Mouse (Mus musculus): ENCODE measurements around the gene Cacnb1. TPM values are rescaled to one million over a fixed set of nuclear protein-coding genes. Genes with fewer than 3 reads are reported as not detected.

The Cacnb1 gene
- polyA plus RNA-seq, 1 experiment from 2014 or later, result 20.7 TPM

GRCm38 (mm10) chr11:98052129-98052988 is 29.5 kb upstream of the Cacnb1 start:
- Histone ChIP-seq H3K9ac (peak overlapping the region; percentile 67), H3K27me3 (peaks cover 85% of the 10 kb centered on the region), H3K4me3 (peak overlapping the region; percentile 51), H3K36me3 (no peaks in the 10 kb centered on the region), H3K4me2 (replicated peaks) (peak overlapping the region; percentile 81), H3K9me3 (no peaks in the 10 kb centered on the region), H3K27ac (no peak overlapping the region), H3K4me1 (peaks cover 20% of the 10 kb centered on the region)
- no peak for ATAC-seq (ENCODE audit: low FRiP score, low read depth)
- WGBS, result under 1% methylated on average over 68 of the region's 83 CpGs

- H3K36me3 ChIP-seq, result no peaks in the 10 kb centered on the region
- no peaks in the 10 kb centered on the region for H3K9me3 ChIP-seq
- H3K27ac ChIP-seq, result no peak overlapping the region
- 7% methylated on average over 12 of the region's 12 CpGs for WGBS
- peak overlapping the region; percentile 81 for H3K4me2 ChIP-seq (replicated peaks)
- peaks cover 82% of the 10 kb centered on the region for H3K27me3 ChIP-seq
- H3K4me1 ChIP-seq, result peaks cover 16% of the 10 kb centered on the region
- peak overlapping the region; percentile 51 for H3K4me3 ChIP-seq
- ATAC-seq (ENCODE audit: low FRiP score, low read depth), result no peak
- H3K9ac ChIP-seq, result peak overlapping the region; percentile 67; the same call in 1 of the 2 replicates
Measured at GRCm38 (mm10) chr11:98051611-98052128, 28.8 kb upstream of the Cacnb1 start.

DNA sequence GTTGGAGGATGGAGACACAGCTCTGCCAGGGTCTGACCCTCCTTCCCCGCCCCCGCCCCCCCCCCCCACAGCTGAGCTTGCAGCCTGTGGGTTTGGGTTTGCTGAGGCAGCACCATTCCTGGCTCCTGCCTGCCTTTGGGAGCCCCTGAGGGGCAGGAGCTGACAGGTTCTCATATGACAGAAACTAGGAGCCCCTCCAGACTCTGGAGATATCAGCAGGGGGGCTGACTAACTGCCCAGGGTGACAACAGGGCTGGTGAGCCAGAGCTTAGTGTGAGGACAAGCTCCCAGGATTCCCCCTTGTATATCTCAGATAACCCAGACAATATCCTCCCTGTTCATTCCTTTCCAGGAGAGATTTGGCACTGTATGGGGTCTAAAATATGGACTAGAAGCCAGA is 28.1 kb upstream of the Cacnb1 start:
- Histone ChIP-seq H3K36me3 (no peaks in the 10 kb centered on the region), H3K9me3 (no peaks in the 10 kb centered on the region), H3K27ac (no peak overlapping the region), H3K27me3 (peaks cover 81% of the 10 kb centered on the region), H3K4me2 (replicated peaks) (no peak overlapping the region), H3K4me3 (no peak overlapping the region), H3K4me1 (peaks cover 16% of the 10 kb centered on the region), H3K9ac (no peak overlapping the region)
- 38% methylated on average over 2 of the region's 2 CpGs for WGBS
- ATAC-seq (ENCODE audit: low FRiP score, low read depth), result no peak

DNA sequence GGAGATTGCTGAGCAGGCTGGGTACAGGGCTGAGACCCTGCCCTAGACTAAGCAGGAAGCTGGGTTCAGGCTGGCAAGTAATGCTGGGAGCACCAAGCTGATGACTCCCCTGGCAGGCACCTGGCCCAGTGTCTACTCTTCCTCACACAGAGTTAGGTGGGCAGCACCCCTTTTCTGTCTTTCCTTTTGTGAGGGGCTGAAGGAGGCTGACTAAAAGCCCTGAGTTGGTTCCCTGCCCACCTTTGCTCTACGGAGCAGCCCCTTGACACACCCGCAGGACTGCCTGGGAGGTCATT is 27.6 kb upstream of the Cacnb1 start:
- no peaks in the 10 kb centered on the region for H3K36me3 ChIP-seq
- H3K9ac ChIP-seq, result no peak overlapping the region
- ATAC-seq (ENCODE audit: low FRiP score, low read depth), result no peak
- no peak overlapping the region for H3K4me3 ChIP-seq
- WGBS, result 23% methylated on average over 2 of the region's 2 CpGs
- H3K4me2 ChIP-seq (replicated peaks), result no peak overlapping the region
- H3K4me1 ChIP-seq, result peaks cover 16% of the 10 kb centered on the region
- no peak overlapping the region for H3K27ac ChIP-seq
- H3K9me3 ChIP-seq, result 0 out of 2 replicates have a peak, but pooled peaks cover 3% of the 10 kb centered on the region
- H3K27me3 ChIP-seq, result peaks cover 77% of the 10 kb centered on the region

- Histone ChIP-seq H3K9me3 (0 out of 2 replicates have a peak, but pooled peaks cover 3% of the 10 kb centered on the region), H3K4me3 (no peak overlapping the region), H3K36me3 (no peaks in the 10 kb centered on the region), H3K9ac (no peak overlapping the region), H3K27me3 (peaks cover 71% of the 10 kb centered on the region), H3K4me2 (replicated peaks) (no peak overlapping the region), H3K27ac (no peak overlapping the region), H3K4me1 (peaks cover 16% of the 10 kb centered on the region)
- no peak for ATAC-seq (ENCODE audit: low FRiP score, low read depth)
- WGBS, result 62% methylated on average over 14 of the region's 14 CpGs
Measured at GRCm38 (mm10) chr11:98049672-98050519, 27.1 kb upstream of the Cacnb1 start.

- no peak overlapping the region for H3K4me3 ChIP-seq
- H3K9ac ChIP-seq, result peak overlapping the region; percentile 0; the same call in 1 of the 2 replicates
- H3K4me1 ChIP-seq, result peaks cover 15% of the 10 kb centered on the region
- no peak overlapping the region for H3K4me2 ChIP-seq (replicated peaks)
- no peaks in the 10 kb centered on the region for H3K36me3 ChIP-seq
- WGBS, result 73% methylated on average over 4 of the region's 4 CpGs
- ATAC-seq (ENCODE audit: low FRiP score, low read depth), result no peak
- no peak overlapping the region for H3K27ac ChIP-seq
- H3K27me3 ChIP-seq, result peaks cover 54% of the 10 kb centered on the region
- H3K9me3 ChIP-seq, result 0 out of 2 replicates have a peak, but pooled peaks cover 3% of the 10 kb centered on the region
Measured at GRCm38 (mm10) chr11:98047745-98048144, 24.9 kb upstream of the Cacnb1 start.

- Histone ChIP-seq H3K9me3 (0 out of 2 replicates have a peak, but pooled peaks cover 3% of the 10 kb centered on the region), H3K36me3 (no peaks in the 10 kb centered on the region), H3K4me3 (no peak overlapping the region), H3K27ac (no peak overlapping the region), H3K27me3 (peaks cover 41% of the 10 kb centered on the region), H3K9ac (no peak overlapping the region), H3K4me2 (replicated peaks) (no peak overlapping the region), H3K4me1 (0 out of 2 replicates have a peak, but pooled peaks cover 3% of the 10 kb centered on the region)
- WGBS, result 64% methylated on average over 1 of the region's 1 CpGs
- no peak for ATAC-seq (ENCODE audit: low FRiP score, low read depth)
Measured at GRCm38 (mm10) chr11:98046466-98046865, 23.6 kb upstream of the Cacnb1 start.

- 64% methylated on average over 4 of the region's 4 CpGs for WGBS
- H3K27me3 ChIP-seq, result peaks cover 32% of the 10 kb centered on the region
- no peak overlapping the region for H3K4me3 ChIP-seq
- no peak for ATAC-seq (ENCODE audit: low FRiP score, low read depth)
- 0 out of 2 replicates have a peak, but pooled peaks cover 3% of the 10 kb centered on the region for H3K9me3 ChIP-seq
- no peaks in the 10 kb centered on the region for H3K36me3 ChIP-seq
- no peak overlapping the region for H3K4me2 ChIP-seq (replicated peaks)
- H3K27ac ChIP-seq, result no peak overlapping the region
- no peak overlapping the region for H3K9ac ChIP-seq
- 0 out of 2 replicates have a peak, but pooled peaks cover 3% of the 10 kb centered on the region for H3K4me1 ChIP-seq
Measured at GRCm38 (mm10) chr11:98045596-98045995, 22.8 kb upstream of the Cacnb1 start.

- WGBS, result 76% methylated on average over 5 of the region's 5 CpGs
- H3K4me2 ChIP-seq (replicated peaks), result no peak overlapping the region
- H3K4me3 ChIP-seq, result no peak overlapping the region
- 0 out of 2 replicates have a peak, but pooled peaks cover 3% of the 10 kb centered on the region for H3K4me1 ChIP-seq
- no peak for ATAC-seq (ENCODE audit: low FRiP score, low read depth)
- no peak overlapping the region for H3K9ac ChIP-seq
- no peak overlapping the region for H3K27ac ChIP-seq
- H3K27me3 ChIP-seq, result peaks cover 17% of the 10 kb centered on the region
- H3K9me3 ChIP-seq, result 0 out of 2 replicates have a peak, but pooled peaks cover 3% of the 10 kb centered on the region
- H3K36me3 ChIP-seq, result no peaks in the 10 kb centered on the region
Measured at GRCm38 (mm10) chr11:98044074-98044473, 21.2 kb upstream of the Cacnb1 start.

DNA sequence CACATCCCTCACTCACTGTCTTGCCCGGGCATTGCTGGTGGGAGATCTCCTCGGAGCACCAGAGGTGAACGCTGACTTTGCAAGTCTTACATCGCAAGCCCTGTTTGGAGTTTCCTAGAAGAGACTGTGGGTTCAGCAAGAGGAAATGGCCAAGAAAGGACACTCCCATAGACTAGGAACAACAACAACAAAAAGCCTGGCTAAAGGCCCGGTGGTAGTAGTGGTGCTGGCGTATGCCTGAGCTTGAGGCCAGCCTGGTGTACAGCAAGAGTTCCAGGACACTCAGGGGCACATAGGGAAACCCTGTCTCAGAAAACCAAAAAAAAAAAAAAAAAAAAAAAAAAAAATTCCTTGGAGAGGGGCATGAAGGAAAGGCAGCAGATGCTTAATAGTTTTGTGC is 19.9 kb upstream of the Cacnb1 start:
- Histone ChIP-seq H3K27me3 (peaks cover 8% of the 10 kb centered on the region), H3K4me2 (replicated peaks) (no peak overlapping the region), H3K36me3 (no peaks in the 10 kb centered on the region), H3K9ac (no peak overlapping the region), H3K27ac (no peak overlapping the region), H3K4me1 (0 out of 2 replicates have a peak, but pooled peaks cover 3% of the 10 kb centered on the region), H3K4me3 (no peak overlapping the region), H3K9me3 (0 out of 2 replicates have a peak, but pooled peaks cover 3% of the 10 kb centered on the region)
- ATAC-seq (ENCODE audit: low FRiP score, low read depth), result no peak
- 83% methylated on average over 6 of the region's 6 CpGs for WGBS

DNA sequence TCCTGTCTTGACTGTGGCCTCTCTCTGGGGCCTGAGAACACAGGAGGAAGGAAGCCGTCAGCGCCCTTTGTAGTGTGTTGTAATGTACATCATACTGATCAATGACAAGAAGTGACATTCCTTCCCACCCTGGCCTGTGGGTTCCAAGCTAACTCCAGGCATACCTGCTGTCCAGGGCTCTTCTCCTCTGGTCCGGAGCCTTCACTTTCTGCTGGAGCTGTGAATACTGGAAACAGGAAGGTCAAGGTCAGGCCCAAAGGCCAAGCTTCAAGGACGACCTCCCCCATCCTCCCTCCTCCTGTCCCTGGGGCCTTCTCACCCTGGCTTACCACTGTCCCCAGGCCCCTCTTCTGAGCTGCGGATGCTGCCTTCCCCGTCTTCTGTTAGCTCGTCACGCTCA is 18.1 kb upstream of the Cacnb1 start:
- Histone ChIP-seq H3K36me3 (no peaks in the 10 kb centered on the region), H3K27ac (no peak overlapping the region), H3K27me3 (peaks cover 22% of the 10 kb centered on the region), H3K9me3 (0 out of 2 replicates have a peak, but pooled peaks cover 3% of the 10 kb centered on the region), H3K4me2 (replicated peaks) (no peak overlapping the region), H3K9ac (peak overlapping the region; percentile 43; the same call in 1 of the 2 replicates), H3K4me1 (peaks cover 8% of the 10 kb centered on the region), H3K4me3 (no peak overlapping the region)
- 67% methylated on average over 8 of the region's 8 CpGs for WGBS
- no peak for ATAC-seq (ENCODE audit: low FRiP score, low read depth)

GRCm38 (mm10) chr11:98037871-98038270 is 15.0 kb upstream of the Cacnb1 start:
- no peak overlapping the region for H3K9ac ChIP-seq
- no peak overlapping the region for H3K4me2 ChIP-seq (replicated peaks)
- no peaks in the 10 kb centered on the region for H3K36me3 ChIP-seq
- WGBS, result 60% methylated on average over 14 of the region's 14 CpGs
- H3K27ac ChIP-seq, result no peak overlapping the region
- peaks cover 30% of the 10 kb centered on the region for H3K27me3 ChIP-seq
- no peaks in the 10 kb centered on the region for H3K9me3 ChIP-seq
- H3K4me1 ChIP-seq, result peaks cover 19% of the 10 kb centered on the region
- H3K4me3 ChIP-seq, result no peak overlapping the region
- ATAC-seq (ENCODE audit: low FRiP score, low read depth), result no peak

Data from limb, embryonic 13.5 days (tissue).